In the genomic region with DNA sequence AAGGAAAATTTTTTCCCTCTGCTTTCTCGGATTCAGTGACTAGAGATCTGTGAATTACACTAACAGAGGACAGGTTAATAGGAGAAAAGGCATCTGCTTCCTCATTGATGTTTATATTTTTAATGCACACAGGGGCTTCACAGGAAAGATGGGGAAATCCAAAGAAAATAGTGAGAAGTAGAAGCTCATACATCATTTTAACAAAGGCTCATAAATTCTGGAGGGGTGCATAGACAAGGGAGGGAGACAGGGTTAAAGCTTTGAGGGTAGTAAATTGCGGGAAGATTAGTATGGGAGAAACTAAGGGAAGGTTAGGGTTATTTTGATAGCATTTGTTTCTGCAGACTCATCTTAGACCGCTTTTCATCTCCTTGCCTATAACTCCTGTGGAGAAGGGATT, we compare ENCODE assay signal across 22 mouse cellular contexts.
DNase-seq lines count a peak whose midpoint lies in the region; ATAC-seq and TF ChIP-seq lines count a peak whose summit lies in the region.
"Had no signal": no experiment of that assay in that cellular context is flagged by ENCODE, and none has a peak within 500 bp of the region (broad histone marks: within the 10 kb centered on the region; RNA-seq: fewer than 3 reads in every experiment).

No protein-coding gene starts in this region.

- H3K4me2 ChIP-seq in kidney, embryonic 14.5 days (replicated peaks; ENCODE audit: low read depth, low read length), result no peak overlapping the region
- H3K4me2 ChIP-seq in kidney, embryonic 15.5 days, result no peak overlapping the region
- no peak overlapping the region for H3K4me2 ChIP-seq in kidney, embryonic 16.5 days (replicated peaks; ENCODE audit: low read depth, low read length)
- H3K4me2 ChIP-seq in kidney, postnatal 0 days (ENCODE audit: low read length), result no peak overlapping the region

- H3K4me3 ChIP-seq in kidney, embryonic 14.5 days (ENCODE audit: low read length), result no peak overlapping the region
- no peak overlapping the region for H3K4me3 ChIP-seq in kidney, embryonic 15.5 days (replicated peaks)
- H3K4me3 ChIP-seq in kidney, embryonic 16.5 days (ENCODE audit: low read length), result no peak overlapping the region
- no peak overlapping the region for H3K4me3 ChIP-seq in kidney, adult 2 months (ENCODE audit: insufficient read depth, low read depth, low read length)
- H3K4me3 ChIP-seq in kidney, postnatal 0 days (replicated peaks; ENCODE audit: low read depth, low read length), result no peak overlapping the region

- TF ChIP-seq CTCF in kidney, adult 2 months (conservative IDR thresholded peaks at IDR 0.05; ENCODE audit: insufficient read depth, insufficient read length, low read depth, low read length), result no peak
- no peak for TF ChIP-seq CTCF in kidney, postnatal 0 days (IDR thresholded peaks at IDR 0.05; ENCODE audit: low read depth)

- no peaks in the 10 kb centered on the region for H3K9me3 ChIP-seq in kidney, embryonic 14.5 days (ENCODE audit: control insufficient read depth, low read length)
- H3K9me3 ChIP-seq in kidney, embryonic 15.5 days (replicated peaks), result no peaks in the 10 kb centered on the region
- H3K9me3 ChIP-seq in kidney, embryonic 16.5 days (ENCODE audit: low read length), result no peaks in the 10 kb centered on the region
- no peaks in the 10 kb centered on the region for H3K9me3 ChIP-seq in kidney, postnatal 0 days (replicated peaks; ENCODE audit: low read length)
- H3K9me3 ChIP-seq: G1E had no signal

- no peaks in the 10 kb centered on the region for H3K4me1 ChIP-seq in kidney, embryonic 14.5 days (ENCODE audit: control insufficient read depth, insufficient read depth, low read length)
- H3K4me1 ChIP-seq in kidney, embryonic 15.5 days, result 0 out of 2 replicates have a peak, but pooled peaks cover 4% of the 10 kb centered on the region
- 0 out of 2 replicates have a peak, but pooled peaks cover 5% of the 10 kb centered on the region for H3K4me1 ChIP-seq in kidney, embryonic 16.5 days (ENCODE audit: insufficient read depth, low read length)
- H3K4me1 ChIP-seq in kidney, adult 2 months (ENCODE audit: control insufficient read depth, insufficient read depth, low read length), result no peaks in the 10 kb centered on the region
- H3K4me1 ChIP-seq in kidney, postnatal 0 days (replicated peaks; ENCODE audit: insufficient read depth, low read length), result no peaks in the 10 kb centered on the region

- no peak for DNase-seq in kidney, postnatal 4 days
- DNase-seq in kidney, postnatal 25 days, result no peak
- DNase-seq in kidney, adult 2 months, result no peak
- peak; percentile 49 for DNase-seq in kidney, postnatal 0 days (ENCODE audit: low spot score)
- DNase-seq in kidney, adult 9 months, result no peak
- DNase-seq: adrenal gland, adult 2 months; adrenal gland, adult 8-10 months; adrenal gland, postnatal 10 days; adrenal gland, postnatal 14 days; adrenal gland, postnatal 25 days; adrenal gland, postnatal 36 days; B cell, adult 2 months; cerebellum, adult 11 months; cerebellum, adult 11-12 months had no signal

- H3K27ac ChIP-seq in kidney, embryonic 14.5 days (ENCODE audit: low read depth, low read length), result no peak overlapping the region
- no peak overlapping the region for H3K27ac ChIP-seq in kidney, embryonic 15.5 days
- no peak overlapping the region for H3K27ac ChIP-seq in kidney, embryonic 16.5 days (ENCODE audit: low read length)
- no peak overlapping the region for H3K27ac ChIP-seq in kidney, adult 2 months (ENCODE audit: insufficient read depth, low read depth, low read length)
- H3K27ac ChIP-seq in kidney, postnatal 0 days, result no peak overlapping the region

- H3K27me3 ChIP-seq in kidney, embryonic 14.5 days (ENCODE audit: control insufficient read depth, insufficient read depth, low read length), result no peaks in the 10 kb centered on the region
- H3K27me3 ChIP-seq in kidney, embryonic 15.5 days, result no peaks in the 10 kb centered on the region
- H3K27me3 ChIP-seq in kidney, embryonic 16.5 days (ENCODE audit: insufficient read depth, low read length), result no peaks in the 10 kb centered on the region
- H3K27me3 ChIP-seq in kidney, adult 2 months (replicated peaks; ENCODE audit: control insufficient read depth, insufficient read depth, low read length), result no peaks in the 10 kb centered on the region
- H3K27me3 ChIP-seq in kidney, postnatal 0 days (ENCODE audit: insufficient read depth, low read length), result no peaks in the 10 kb centered on the region
- H3K27me3 ChIP-seq: CH12.LX, Patski had no signal

- peak; percentile 79 for ATAC-seq in kidney, embryonic 14.5 days (ENCODE audit: low FRiP score, low TSS enrichment)
- ATAC-seq in kidney, embryonic 15.5 days (replicated peaks; ENCODE audit: low FRiP score), result peak; percentile 70; the same call in 1 of the 2 replicates
- ATAC-seq in kidney, embryonic 16.5 days (ENCODE audit: low FRiP score, low TSS enrichment), result peak; percentile 61; the same call in 1 of the 2 replicates
- no peak for ATAC-seq in kidney, postnatal 0 days (replicated peaks; ENCODE audit: low FRiP score, low read depth)
- ATAC-seq: activated CD4-positive, CD25-positive, alpha-beta regulatory T cell, adult 4 months; CD4-positive, CD25-positive, alpha-beta regulatory T cell, adult 4 months; Patski had no signal

- 19% methylated on average over 3 of the region's 3 CpGs for WGBS in kidney, embryonic 14.5 days
- 20% methylated on average over 3 of the region's 3 CpGs for WGBS in kidney, embryonic 15.5 days
- 16% methylated on average over 3 of the region's 3 CpGs for WGBS in kidney, embryonic 16.5 days
- WGBS in kidney, adult 2 months, result 24% methylated on average over 3 of the region's 3 CpGs
- WGBS in kidney, postnatal 0 days, result 19% methylated on average over 3 of the region's 3 CpGs

- no peak for TF ChIP-seq POLR2A in kidney, adult 2 months (IDR thresholded peaks at IDR 0.05; ENCODE audit: low read depth, low read length)

- H3K36me3 ChIP-seq in kidney, embryonic 14.5 days (ENCODE audit: control insufficient read depth, insufficient read depth, low read length), result no peaks in the 10 kb centered on the region
- no peaks in the 10 kb centered on the region for H3K36me3 ChIP-seq in kidney, embryonic 15.5 days
- no peaks in the 10 kb centered on the region for H3K36me3 ChIP-seq in kidney, embryonic 16.5 days (ENCODE audit: insufficient read depth, low read length)
- no peaks in the 10 kb centered on the region for H3K36me3 ChIP-seq in kidney, adult 2 months (ENCODE audit: control insufficient read depth, insufficient read depth, low read length)
- H3K36me3 ChIP-seq in kidney, postnatal 0 days (ENCODE audit: insufficient read depth, low read length), result no peaks in the 10 kb centered on the region
- H3K36me3 ChIP-seq: G1E had no signal

- no peak overlapping the region for H3K9ac ChIP-seq in kidney, embryonic 14.5 days (ENCODE audit: low read depth, low read length)
- H3K9ac ChIP-seq in kidney, embryonic 15.5 days, result no peak overlapping the region
- H3K9ac ChIP-seq in kidney, embryonic 16.5 days (replicated peaks; ENCODE audit: low read length), result no peak overlapping the region
- H3K9ac ChIP-seq in kidney, postnatal 0 days (ENCODE audit: low read depth, low read length), result no peak overlapping the region
